Mouse (Mus musculus) megakaryocyte progenitor cell, adult 5-6 weeks (primary cell): ENCODE results near the gene Slc5a5. TPM values are rescaled to one million over a fixed set of nuclear protein-coding genes. Genes with fewer than 3 reads are reported as not detected.
"Not testable (repeated sequence)": the region's sequence is repeated elsewhere in the genome, so short reads cannot be mapped to it uniquely, and the experiment has no call there.

Experiments
- ATAC-seq: replicated peaks from 2 replicates; pipeline ENCODE4 v1.8.0; 2016; ENCODE audit warnings: mild to moderate bottlenecking, moderate TSS enrichment, inconsistent platforms; ENCODE audit not compliant: poor library complexity
- total RNA-seq, 2 experiments: library from RNA; stranded (forward) in 1 of 2; stranded (reverse) in 1 of 2; fragments of 157-497, 149-512 nt in 1 of 2; fragments of 200-1000 nt in 1 of 2; gene quantifications; 2 replicates each; pipeline versions ENCODE4 v1.2.3 to v1.2.4; 2015 to 2017

The Slc5a5 gene
- total RNA-seq, 2 experiments from 2014 or later: 0.07 TPM; not detected in 1

DNA sequence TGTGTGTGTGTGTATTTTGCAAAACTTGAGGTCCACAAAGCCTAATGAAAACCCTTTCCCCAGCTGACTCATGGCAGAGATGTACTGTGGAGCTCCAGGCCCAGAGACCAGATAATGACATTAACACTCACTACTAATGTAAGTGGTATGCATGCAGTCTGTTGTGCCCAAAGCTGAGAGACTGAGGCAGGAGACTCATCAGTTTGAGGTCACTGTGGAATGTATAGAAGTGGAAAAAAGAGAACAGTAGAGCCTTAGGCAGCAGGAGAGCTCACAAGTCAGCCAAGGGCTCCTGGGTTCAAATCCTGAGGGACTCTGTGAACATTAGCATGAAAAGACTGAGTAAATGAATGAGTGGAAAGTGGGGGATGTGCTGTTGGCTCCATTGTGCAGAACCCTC lies 11.0 kb upstream of the Slc5a5 start:
- no peak for ATAC-seq

DNA sequence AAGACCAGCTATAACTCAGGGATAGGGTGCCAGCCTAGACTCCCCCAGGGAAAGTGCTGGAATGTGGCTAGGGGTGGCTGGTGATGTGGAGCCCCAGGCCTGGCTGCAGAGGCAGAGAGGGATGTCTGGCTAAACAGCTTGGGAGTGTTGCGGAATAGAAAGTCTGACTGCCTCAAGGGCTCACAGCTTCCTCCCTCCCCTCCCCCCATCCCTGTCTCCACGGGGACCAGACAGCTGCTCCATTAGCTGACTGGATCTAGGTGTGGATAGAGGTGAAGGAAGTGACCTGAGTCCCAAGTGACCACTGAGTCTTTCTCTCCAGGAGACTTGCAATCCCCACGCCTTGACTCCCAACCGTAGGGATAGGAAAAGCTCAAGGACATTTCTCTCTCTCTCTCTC lies 10.6 kb upstream of the Slc5a5 start:
- no peak for ATAC-seq

DNA sequence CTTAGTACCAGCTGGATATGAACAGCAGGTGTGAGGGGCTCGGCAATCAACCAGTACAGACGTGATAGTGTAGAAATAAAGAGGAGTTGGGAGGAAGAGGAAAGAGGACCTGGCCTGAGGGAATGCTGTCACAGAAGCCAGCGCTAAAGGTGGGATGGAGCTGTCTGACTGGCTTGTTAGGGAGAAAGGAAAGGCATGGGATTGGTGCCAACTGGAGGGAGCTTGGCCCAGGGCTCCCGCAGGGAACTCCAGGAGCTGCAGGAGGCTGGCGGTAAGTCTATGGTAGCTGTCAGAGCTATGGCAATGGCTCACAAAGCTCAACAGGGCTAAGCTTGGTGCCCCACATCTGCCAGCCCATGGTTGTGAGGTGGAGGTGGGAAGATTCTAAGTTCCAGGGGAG lies 9.7 kb upstream of the Slc5a5 start:
- ATAC-seq: no peak

DNA sequence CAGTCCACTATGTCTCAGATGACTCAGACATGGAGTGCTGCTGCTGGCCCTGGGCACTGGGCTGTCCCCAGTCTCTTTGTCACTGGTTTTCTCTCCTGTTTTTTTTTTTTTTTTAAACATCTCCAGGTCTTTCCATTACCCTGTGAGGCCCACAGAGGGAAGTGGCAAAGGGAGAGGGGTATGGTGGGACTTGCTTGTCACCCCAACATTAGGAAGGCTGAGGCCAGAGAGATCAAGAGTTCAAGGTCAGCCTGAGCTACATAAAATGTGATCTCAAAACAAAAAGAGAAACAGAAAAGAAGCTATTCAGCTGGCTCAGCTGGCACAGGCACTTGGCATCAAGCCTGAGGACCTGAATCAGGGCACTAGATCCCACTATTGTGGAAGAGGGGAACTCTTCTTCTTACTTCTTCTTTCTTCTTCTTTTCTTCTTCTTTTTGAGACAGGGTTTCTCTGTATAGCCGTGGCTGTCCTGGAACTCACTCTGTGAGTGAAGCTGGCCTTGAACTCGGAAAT lies 8.4 kb upstream of the Slc5a5 start:
- no peak for ATAC-seq

DNA sequence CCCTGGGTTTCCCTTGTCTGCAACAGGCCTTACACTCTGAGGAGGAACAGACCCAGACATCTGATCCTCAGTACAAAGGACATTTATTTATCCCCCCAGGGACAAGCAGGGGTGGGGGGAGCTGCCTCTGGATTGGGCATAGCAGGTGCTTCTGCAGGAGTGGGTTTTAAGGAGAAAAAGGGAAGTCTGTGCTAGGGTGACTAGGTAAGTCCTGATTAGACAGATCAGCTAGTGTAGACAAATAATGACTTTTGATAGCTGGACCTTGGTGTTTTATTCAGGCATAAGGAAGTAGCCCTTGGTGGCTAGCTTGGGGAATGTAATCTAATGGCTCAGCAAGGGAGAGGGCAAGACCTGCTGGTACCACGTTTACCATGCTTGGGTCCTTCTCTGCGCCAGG lies 6.7 kb upstream of the Slc5a5 start:
- no peak for ATAC-seq

DNA sequence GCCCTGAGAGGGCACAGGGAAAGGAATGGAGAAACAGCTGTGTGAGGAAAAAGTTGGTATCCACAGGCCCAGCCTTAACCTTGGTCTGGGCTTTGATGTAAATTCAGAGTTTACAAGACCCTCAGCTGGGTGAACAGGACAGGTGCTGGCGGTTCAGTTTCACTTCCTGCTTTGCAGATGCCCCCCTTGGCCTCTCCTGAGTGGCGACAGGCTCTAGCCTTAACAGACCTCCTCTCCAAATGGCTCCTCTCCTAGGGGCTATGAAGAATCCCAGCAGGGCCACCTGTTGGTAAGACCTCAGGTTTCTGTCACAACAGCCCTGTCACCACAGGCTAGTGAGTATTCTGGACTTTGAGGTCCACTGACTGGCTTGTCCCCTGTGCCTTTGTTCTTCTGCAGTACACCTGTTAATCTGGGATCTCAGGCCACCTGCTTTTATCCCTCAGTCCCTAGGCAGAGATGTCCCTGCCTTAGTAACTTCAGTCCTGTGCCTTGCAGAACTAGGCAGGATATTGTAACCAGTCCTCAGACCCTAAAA lies 6.2 kb upstream of the Slc5a5 start:
- ATAC-seq: no peak

DNA sequence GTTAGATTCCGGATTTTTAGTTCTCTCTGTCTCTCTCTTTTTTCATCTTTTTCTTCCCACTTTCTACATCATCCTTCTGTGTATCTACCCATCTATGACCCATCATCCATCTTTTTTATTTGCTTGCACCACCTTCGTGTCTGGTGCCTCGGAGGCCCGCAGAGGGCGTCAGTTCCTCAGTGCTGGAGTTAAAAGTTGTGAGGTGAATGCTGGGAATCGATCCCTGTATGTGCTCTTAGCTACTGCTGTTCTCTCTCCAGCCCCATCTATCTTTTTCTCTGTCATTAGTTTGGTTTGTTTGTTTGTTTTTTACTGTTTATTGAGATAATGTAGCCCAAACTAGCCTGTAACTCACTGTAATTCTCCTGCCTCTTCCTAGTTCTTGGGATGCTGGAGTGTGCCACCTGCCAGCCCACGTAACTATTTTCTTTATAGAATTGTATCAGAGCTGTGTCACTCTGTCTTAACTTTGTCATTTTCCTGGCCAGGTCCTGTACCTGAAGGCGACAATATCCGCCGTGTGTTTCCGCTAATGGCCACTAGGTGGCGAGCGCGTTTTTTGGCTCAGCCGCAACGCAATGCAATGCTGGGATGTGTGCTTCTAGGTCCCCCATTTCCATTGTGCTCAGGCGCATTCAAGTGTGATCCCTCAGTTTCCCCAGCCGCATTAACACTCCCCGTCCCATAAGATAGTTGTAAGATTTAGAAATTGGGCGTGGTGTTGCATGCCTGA lies 5.3 kb upstream of the Slc5a5 start:
- peak; percentile 51 for ATAC-seq

DNA sequence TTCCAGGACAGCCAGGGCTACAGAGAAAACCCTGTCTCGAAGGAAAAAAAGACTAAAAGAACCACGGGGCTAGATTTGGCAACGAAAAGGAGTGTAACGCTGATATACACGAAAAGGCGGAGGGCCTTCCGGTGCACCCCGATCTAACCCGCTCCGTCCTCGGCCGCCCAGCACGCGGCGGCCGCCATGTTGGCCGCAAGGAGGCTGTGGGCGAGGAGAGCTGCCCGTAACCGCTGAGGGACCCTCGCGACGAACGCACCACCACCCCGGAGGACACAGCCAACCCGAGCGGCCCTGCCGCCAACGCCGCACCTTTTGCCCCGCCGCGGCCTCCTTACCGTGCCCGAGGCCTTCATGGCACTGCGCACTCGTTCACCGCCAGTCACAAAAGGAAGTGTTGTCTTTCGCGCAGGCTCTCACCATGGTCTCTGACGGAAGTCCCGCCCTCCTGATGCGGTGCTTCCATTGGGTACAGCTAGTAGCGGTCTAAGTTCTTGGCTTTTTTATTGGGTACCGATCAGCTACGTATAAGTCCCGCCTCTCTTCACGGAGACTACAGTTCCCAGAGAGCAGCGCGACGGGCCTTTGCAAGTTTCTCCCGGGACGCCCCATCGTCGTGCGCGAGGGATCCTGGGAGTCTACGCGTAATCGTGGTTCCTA lies 4.6 kb upstream of the Slc5a5 start, which contains the start of gene Rpl18a:
Gene Rpl18a (minus strand): TSS at position 392 of the 660 bp plus-strand sequence.
- ATAC-seq: peak; percentile 79

DNA sequence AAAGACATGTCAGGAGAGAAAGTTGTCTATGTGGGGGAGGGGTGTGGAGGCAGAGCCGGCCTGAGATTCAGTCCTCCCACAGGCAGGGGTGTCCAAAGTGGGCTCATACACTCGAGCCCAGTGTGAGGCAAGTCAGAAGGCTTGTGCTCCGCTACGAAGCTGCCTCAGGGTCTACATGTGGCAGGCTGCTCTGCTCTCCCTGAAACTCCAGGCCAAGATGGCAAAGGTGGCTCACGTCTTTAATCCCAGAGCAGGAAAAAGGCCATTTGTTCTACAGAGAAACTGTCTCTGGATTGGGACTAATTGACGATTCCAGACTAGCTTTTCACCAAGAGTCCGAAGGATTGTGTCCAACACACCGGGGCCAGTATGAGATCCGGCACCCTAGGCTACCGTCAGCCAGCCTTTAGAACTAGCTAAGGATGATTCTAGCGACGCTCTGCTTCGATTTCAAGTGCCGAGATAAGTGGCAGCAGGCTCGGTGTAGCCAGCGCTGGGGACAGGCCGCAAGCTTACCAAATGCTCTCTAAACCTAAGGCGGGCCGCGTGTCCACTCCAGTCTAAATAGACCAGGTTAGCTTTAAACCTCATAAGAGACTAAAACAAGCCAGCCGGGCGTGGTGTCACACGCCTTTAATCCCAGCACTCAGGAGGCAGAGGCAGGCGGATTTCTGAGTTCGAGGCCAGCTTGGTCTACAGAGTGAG lies 3.9 kb upstream of the Slc5a5 start:
- ATAC-seq: no peak

DNA sequence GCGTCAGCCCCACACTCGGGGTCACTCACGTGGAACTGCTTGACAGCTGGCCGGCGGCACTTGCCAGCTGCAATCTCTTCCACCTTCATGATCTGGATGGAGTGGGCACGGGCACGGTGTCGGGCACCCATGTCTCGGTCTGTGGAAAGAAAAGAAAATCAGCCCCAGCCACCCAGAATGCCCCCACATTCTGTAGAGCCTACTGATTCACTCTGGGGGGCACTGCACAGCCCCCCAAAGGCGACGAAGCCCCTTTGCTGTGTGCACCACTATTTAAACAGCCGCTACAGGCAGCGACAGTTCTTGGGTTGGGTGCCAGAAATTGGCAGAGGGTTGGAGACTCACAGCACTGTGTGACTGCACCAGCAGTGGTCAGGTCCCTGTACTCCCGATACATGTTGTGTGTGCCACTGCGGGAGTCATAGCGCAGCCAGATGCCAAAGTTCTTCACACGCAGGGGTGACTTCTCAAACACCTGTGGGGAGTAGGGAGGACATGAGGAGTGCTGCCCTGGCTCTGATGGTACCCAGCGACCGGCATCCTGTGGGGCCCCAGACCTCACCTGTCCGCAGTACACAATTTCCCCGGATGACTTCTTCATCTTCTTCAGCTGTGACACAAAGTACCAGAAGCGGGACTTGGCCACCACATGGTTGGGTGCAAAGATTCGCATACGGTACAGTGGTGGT lies 3.2 kb upstream of the Slc5a5 start:
- not testable (repeated sequence) for ATAC-seq

DNA sequence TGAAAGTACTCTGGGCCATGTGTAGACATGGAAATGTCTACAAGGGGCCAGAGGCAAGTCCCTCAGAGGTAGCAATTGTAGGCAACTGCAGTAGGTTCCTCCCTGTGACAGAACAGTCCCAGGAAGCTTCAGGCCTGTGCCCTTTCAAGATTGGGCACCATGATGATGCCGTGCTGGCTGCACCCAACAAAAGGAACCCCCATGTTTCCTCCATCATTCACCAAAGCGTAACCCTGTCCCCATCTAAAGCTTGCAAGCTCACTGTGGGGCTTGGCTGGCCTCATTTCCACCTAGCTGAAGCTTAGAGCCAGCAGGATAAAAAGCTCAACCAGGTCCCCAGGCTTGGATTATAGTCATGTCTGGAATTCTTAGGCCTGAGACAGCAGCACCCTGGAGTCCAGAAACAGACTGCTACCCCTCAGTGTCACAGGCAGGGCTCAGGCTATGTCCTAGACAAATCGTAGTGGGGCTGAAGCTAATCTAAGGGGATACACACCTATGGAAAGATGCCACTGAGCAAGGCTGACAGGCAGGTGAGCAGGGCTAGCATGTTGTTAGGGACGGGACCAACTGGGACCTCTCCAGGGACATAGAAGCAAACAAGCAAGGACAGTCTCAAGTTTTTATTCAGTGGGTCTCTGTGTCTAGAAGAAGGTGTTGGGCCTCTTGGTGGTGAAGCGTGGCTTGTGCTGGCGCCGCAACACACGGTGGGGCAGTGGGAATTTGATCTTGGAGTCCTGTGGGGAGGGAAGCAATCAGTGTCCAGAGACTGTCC lies 2.4 kb upstream of the Slc5a5 start:
- no peak for ATAC-seq

DNA sequence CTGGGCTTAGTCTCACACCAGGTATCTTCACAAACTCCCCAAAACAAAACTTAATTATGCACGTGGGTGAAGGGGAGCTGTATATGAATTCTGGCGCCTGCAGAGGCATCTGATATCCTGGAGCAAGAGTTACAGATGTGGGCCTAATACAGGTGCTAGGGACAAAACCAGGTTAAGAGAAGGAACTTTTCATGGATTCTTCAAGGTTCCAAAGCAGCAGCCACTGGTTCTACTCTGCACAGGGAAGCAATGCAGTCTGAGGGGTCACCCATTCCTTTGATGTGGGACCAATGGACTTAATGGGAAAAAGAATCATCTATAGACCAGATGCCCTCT lies 1.8 kb upstream of the Slc5a5 start:
- ATAC-seq: no peak

DNA sequence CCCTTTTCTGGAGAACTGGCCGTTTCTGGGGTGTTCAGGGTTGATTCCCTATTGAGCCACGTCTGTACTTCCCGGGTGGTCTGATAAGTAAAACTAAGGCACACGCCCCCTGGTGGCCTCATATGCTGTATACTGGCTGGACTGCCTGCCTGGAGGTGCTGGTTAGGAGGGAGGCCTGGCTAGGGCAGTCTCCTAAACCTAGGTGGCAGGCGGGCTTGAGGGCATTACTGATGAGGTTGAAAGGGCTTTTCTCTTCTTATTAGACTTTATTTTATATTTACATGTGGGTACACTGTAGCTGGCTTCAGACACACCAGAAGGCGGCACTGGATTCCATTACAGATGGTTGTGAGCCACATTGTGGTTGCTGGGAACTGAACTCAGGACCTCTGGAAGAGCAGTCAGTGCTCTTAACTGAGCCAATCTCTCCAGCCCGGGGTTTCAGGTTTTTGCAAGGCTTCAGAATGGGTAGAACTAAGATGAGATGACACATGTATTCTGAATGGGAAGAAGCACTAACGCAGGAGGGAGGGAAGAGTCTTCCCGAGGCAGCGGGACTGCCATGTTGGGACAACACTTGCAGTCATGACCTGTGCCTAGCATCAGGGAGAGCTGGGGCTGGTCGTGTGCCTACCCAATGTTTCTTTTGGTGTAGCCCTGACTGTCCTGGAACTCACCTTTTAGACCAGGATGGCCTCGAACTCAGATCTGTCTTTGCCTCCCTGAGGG lies 1.3 kb upstream of the Slc5a5 start:
- ATAC-seq: peak; percentile 40

DNA sequence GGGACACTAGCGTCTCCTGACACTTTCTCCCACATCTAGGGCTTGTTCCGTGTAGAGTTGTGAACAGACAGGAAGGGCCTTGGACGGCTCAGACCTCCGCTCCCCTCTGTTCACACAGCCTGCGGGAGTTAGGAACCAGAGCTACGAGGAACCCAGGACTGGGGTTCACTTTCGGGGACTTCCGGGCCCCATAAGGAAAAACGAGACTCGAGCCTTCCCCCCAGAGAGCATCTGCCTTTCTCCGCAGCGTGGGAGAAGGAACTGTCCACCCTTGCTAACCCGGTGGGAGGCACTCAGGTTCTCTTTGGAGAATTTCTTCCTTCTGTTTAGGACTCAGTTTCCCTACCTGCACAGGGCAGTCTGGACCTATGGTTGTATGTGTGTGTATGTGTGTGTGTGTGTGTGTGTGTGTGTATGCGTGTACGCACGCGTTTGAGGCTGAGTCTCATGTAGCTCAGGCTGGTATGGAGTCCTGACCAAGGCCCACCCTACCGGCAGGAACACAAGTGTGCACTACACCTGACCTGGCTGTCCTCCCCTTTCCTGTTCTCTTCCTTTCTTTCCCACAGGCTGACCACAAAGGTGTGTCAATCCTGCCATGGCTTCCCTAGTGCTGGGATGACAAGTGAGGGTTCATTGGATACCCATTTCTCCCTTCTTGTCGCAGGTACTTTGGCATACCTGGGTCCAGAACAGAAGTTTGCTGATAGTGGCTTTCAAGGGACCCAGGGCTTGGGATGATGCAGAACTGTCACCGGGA lies 519 bp upstream of the Slc5a5 start:
- no peak for ATAC-seq

DNA sequence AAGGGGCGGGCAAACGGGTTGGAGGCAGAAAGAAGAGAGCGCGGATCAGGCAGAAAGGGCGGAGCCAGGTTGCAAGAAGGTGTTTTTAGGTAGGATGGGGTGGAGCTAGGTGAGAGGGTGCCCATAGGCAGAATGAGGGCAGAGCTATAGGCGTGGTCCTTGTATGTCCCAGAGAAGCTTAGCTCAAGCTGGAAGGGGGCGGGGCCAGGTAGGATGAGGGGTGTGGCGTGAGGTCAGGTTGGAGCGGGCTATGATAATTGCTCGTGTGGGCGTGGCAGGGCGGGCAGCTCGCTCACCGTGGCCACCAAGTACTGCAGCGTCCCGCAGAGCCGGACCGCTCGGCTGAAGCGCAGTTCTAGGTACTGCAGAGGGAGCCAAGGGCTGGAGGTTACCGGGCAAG lies 1.2 kb downstream of the Slc5a5 start:
- peak; percentile 15; the same call in 1 of the 2 replicates for ATAC-seq

DNA sequence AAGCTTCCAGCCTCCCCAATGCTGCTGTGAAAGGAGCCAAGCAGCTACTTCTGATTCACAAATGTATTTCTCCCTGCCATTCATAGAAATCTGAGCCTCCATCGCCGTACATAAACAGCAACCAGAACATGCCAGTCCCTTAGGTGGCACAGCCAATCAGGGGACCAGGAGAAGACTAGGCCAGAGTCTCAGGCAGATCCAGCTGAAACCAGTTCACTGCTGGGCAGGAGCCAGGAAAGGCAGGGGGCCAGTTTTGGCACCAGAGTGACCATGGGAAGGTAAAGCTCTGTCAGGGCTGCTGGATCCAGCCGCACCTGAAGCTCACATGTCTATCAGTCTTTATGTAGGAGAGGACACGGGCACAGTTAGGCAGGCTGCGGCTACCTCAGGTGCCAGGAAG lies 1.9 kb downstream of the Slc5a5 start:
- ATAC-seq: no peak

DNA sequence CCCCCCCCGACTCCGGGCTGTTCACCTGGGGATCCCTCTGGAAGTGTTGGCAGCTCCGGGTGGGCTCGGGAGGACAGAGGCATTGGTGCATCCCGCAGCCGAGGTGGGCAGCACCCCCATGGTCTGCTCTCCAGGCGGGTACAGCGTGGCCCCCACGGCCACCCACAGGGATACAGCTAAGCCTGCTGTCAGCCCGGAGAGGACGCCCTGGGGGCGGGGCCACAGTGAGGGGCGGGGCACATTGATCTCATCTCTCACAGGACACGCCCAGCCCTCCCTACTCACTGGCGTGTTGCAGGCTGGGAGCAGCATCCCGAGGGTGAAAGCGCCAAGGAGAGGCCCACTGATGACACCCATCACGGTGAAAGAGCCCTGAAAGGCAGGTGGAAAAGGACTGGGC lies 4.9 kb downstream of the Slc5a5 start:
- peak; percentile 64 for ATAC-seq

DNA sequence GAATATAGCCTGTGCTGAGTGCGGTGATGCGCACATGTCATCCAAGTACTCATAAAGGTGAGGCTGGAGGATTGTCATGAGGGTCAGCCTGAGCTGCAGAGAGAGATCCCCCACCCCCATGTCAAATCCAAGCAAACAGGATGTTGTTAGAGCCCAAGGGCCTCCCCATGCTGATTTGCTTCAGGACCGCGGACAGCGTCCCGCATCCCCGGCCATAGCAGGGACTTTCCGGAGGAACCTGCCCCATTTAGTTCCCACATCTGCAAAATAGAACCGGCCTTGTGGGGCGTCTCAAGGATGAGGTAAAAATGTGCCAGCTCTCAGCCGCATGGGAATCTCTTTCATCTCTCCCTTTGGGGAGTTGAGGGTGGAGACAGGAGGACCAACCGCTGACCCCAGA lies 6.9 kb downstream of the Slc5a5 start:
- peak; percentile 79 for ATAC-seq

DNA sequence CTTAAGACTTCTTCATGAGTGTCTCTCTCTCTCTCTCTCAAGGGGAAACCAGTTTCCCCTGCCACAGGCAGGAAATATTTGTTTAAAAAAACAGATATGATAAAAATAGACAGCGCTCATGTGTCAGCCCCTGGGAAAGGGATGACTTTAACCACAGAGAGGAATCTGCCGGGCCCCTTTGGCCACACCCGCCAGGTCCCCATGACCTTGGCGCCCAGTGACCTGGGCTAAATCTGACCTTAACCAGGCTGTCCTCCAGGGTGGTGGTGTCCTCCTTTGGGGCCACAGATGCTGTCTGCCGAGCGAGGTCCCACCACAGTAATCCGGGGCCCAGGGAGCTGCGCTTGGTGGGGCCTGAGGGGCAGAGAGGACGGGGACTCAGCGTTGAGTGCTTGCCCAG lies 7.9 kb downstream of the Slc5a5 start:
- no peak for ATAC-seq
